Mouse (Mus musculus) brain, embryonic 14.5 days (tissue): ENCODE data around the gene Rwdd4a. TPM values are rescaled to one million over a fixed set of nuclear protein-coding genes. Genes with fewer than 3 reads are reported as not detected.

Experiments used
- DNase-seq: peaks from one replicate; pipeline ENCODE4 v3.0.0-alpha.2; 2011; ENCODE audit warnings: low read depth
- CTCF ChIP-seq: fragments of 200-500 bp; IDR thresholded peaks from 2 replicates; pipeline ENCODE4 v1.5.1; 2012; ENCODE audit warnings: inconsistent platforms, mild to moderate bottlenecking, moderate library complexity, borderline replicate concordance; ENCODE audit not compliant: insufficient read depth, insufficient read length; ENCODE audit errors: extremely low read depth
- POLR2A ChIP-seq: fragments of 200-500 bp; IDR thresholded peaks from 2 replicates; pipeline ENCODE4 v1.6.1; 2012; ENCODE audit warnings: mild to moderate bottlenecking, inconsistent platforms, borderline replicate concordance; ENCODE audit not compliant: poor library complexity, insufficient read depth, insufficient read length, severe bottlenecking; ENCODE audit errors: extremely low read depth
- polyA plus RNA-seq: library from polyadenylated mRNA; depleted of rRNA; stranded (reverse); fragments of >200 nt; gene quantifications from 2 replicates; pipeline ENCODE4 v1.2.3, GENCODE M21; 2012; rRNA removed

The Rwdd4a gene
- polyA plus RNA-seq, 1 experiment: 26.7 TPM

- DNase-seq: peak; percentile 47
- TF ChIP-seq POLR2A (no peak), CTCF (no peak)
These were observed 48.0 kb downstream of the Rwdd4a start for GRCm38 (mm10) chr8:47581454-47581853.

GRCm38 (mm10) chr8:47588616-47589015 lies 55.2 kb downstream of the Rwdd4a start:
- no peak for DNase-seq
- TF ChIP-seq POLR2A (no peak), CTCF (no peak)

- TF ChIP-seq POLR2A (no peak), CTCF (no peak)
- peak; percentile 71 for DNase-seq
These were observed 56.9 kb downstream of the Rwdd4a start for GRCm38 (mm10) chr8:47590400-47590799.

- TF ChIP-seq POLR2A (no peak), CTCF (no peak)
- DNase-seq: no peak
These were observed 67.2 kb downstream of the Rwdd4a start for GRCm38 (mm10) chr8:47600664-47601063.

Other genes with a start within 250 kb of the Rwdd4a start
- gene Stox2, start 87.3 kb upstream of the Rwdd4a start, polyA plus RNA-seq: 23.8 and 44.9 TPM in 2 replicates
- gene Trappc11, start 194 bp upstream of the Rwdd4a start, polyA plus RNA-seq: 42.5 and 44.5 TPM in 2 replicates
- gene Ing2, start 141.9 kb downstream of the Rwdd4a start, polyA plus RNA-seq: 6.8 and 10.8 TPM in 2 replicates
- gene Cdkn2aip, start 180.3 kb downstream of the Rwdd4a start, polyA plus RNA-seq: 19.9 and 24.3 TPM in 2 replicates